Mouse (Mus musculus): ENCODE measurements around the gene Top2a. TPM values are rescaled to one million over a fixed set of nuclear protein-coding genes. Genes with fewer than 3 reads are reported as not detected.

Gene Top2a
- total and polyA plus RNA-seq, 3 experiments: 0.29 to 8.1 (median 4.1) TPM

DNA sequence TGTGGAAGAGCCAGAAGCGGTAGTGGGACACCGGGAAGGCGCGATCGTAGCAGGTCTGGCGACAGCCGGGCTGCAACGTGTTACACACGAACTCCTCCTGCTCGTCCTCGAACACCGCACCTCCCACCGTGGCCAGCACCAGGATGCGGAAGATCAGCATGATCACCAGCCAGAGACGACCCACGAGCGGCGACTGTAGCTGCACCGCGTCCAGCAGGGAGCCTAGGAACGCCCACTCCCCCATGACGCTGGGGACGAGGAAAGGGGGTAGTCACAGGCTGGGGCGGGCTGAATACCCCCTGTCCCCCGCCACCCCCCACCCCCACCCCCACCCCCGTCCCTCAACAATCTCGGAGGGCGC lies 41.2 kb downstream of the Top2a start, which contains the start of gene Gjd3:
TSS of gene Gjd3 (minus strand) at position 244 of the 361 bp plus-strand sequence.
- no peak for DNase-seq

DNA sequence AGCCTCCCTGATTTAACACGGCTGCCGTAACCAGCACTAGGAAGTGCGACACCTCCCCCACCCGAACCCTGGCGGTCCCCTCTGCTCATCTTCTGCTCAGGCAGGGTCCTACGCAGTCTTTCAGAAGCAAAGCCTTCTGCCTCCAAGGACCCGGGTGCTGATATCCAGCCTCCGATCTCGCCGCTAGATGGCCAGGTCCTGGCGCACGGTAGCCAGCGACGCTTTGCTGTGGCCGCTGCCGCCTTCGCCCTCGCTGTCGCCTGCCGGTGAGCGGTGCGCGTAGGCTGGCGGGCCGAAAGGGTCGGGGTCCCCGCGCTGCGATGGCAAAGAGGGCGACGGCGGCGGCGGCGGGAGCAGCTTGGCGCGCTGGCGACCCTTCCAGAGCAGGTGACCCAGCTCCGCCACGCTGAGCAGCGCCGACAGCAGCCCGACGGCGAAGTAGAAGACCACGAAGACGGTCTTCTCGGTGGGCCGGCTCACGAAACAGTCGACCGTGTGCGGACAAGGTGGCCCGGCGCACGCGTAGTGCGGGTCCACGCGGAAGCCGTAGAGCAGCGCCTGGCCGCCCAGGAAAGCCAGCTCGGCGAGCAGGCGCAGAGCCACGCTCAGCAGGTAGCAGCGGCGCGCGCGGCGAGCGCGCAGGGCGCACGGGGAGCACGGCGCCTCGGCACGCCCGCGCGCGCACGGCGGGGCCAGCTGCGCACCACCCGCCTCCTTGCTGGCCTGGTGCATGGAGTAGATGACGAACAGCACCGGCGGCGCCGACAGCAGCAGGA lies 41.8 kb downstream of the Top2a start:
- DNase-seq: peak; percentile 74

DNA sequence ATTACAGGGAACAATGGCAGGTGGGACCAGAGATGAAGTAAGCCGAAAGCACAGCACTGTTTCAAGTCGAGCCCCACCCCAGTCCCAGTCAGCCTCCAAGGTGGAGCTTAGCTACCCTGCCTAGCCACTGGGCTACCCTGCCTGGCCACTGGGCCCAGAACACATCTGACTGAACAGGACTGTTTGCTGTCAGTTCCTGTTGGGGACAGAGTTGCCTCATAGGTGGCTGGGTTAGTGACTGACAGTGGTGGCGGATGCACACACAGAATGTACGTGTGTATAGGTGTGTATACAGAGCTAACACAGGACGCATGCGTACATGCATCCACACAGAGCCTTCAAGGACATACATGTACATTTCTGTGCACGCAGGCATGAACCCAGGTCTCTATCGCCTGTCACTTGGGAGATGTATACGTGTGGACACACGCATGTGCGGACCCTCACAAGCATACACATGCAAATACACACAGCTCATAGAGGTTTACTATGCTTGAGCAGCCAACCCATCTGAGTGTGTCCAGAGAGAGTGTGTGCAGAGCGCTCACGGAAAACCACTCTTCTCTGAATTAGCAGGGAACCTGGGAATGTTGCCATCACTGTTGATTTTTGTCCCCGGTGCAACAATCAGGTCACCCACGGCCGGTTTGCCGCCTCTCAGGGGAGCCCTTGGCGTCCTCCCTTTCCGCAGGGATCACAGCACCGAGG lies 42.5 kb downstream of the Top2a start:
- no peak for DNase-seq

DNA sequence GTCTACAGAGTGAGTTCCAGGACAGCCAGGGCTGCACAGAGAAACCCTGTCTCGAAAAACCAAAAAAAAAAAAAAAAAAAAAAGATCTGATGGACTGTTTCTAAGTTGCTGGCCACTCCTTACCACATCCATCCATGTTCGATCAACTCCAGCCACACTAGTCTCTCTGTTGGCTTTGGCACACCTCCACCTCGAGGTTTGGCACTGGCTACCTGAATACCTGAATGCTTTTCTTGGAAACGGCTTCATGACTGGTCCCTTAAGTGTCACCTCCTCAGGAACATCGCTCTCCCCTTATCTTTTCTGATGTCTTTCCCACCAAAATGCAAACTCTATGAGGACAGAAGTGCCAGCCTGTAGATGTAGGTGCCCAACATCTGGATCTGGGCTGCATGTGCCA lies 44.6 kb downstream of the Top2a start:
- DNase-seq: no peak

DNA sequence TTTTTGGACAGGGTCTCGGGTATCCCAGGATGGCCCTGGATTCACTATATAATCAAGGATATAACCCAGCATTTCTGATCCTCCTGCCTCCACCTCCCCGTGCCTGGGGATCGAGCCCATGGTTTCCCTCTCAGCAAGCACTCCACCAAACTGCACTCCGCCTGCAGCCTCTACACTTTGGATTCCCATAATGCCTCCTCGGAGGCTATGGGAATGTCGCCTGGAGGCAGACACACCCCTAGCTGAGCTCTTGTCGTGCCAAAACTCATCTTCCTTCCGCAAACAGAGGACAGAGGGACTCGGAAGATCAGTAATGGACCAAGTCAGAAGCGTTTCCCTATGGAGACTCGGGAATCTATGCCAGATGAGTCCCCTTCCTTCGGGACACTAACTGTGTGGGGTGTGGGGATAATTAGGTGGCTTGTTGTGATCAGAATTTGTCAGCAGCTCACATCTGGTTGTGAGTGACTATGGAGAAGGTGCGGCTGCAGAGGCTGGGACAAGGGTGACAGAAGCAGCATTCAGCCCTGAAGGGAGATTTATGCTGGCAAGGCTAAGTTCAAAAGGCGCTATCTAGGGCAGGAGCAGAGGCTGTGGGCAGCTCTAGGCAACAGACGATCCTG lies 45.4 kb downstream of the Top2a start:
- no peak for DNase-seq

DNA sequence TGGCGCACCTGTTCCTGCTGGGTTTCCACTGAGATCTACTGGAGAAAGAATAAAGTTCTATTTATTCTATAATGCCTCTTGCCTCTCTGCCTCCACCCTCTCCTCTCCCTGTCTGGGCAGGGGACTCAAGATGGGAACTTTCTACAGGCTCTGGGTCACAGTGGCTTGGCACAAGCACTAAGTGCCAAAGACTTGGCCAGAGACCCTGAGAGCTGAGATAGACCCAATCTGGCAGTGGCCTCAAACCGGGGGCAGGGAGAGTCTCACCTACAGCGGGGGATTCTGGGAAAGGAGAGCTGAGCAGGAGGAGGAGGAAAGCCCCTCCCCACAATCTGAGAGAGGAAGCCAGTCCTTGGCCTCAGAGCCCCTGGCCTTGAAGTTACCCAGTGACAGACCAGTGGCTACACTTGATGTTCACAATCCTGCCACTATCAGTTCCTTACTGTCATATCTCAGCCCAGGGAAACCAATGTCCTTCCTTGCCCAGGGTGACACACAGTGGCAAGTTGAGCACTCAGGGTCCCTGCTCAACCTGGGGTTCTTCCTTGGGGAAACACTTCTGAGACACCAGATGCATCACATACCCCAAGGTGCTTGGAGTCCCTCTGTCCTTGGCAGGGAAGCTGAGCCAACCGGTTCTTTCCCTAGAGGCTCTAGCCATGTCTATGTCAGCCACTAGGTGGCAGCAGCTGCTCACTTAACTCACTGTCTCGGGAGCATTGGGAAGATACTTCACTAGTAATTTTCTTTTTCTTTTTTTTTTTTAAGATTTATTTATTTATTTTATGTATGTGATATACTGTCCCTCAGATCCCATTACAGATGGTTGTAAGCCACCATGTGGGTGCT lies 48.9 kb downstream of the Top2a start:
- peak; percentile 80 for DNase-seq

DNA sequence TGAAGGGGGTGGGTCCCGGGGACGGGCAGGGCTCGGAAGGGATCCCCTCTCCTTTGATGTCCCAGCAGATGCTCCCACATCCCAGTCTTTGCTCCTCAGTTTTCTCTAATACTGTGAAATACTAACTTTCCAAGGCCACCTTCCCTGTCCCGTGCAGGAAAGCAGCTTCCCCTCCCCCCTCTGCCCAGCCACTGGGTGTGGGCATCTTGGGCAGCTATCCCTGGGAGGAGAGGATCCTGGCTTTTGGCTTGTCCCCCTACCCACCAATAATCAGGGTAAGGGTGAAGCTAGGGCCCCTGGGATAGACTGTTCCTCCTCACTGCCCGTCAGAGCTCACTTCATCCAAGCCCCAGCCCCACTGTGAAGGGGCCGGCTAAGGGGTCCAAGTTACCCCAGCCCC lies 49.8 kb downstream of the Top2a start:
- DNase-seq: peak; percentile 29

DNA sequence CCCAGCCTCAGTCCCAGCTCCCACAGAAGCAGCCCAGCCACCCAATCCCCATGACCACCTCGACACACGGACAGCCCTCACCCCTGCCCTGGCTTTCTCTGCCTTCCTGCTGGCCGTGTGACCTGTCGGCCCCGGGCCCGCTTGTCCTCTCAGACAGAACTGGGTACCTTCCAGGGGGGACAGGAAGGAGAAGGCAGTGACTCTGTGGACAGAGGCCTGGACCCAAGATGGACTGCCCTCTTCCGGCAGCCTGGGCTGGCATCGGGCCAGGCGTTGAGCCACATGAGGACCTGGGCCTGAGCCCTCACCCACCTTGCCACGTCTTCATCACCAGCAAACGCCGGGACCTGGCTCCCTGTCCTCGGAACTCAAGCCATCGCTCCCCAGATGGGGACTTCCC lies 50.4 kb downstream of the Top2a start:
- peak; percentile 56 for DNase-seq

DNA sequence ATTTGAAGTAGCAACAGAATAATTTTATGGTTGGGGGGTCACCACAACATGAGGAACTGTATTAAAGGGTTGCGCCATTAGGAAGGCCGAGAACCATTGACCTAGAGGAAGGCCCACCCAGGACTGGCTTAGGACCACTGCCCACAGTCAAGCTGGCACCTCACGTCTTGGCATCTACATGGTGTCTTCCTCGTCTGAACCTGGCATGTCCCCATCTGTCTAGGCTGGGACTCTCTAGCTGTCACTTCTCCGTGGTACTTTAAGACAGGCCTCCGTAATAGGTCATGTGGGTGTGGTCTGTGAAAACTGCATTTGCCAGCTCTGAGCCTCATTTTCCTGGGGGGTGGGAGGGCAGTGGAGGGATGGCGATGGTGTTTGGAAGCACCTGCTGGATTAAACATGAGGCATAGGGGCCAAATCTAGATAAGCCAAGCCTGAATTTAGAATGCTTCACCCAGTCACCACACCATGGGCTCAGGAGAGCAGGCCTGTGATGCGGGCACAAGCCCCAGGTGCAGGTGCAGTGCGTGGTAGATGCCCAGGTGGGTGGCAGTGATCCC lies 51.1 kb downstream of the Top2a start:
- no peak for DNase-seq

DNA sequence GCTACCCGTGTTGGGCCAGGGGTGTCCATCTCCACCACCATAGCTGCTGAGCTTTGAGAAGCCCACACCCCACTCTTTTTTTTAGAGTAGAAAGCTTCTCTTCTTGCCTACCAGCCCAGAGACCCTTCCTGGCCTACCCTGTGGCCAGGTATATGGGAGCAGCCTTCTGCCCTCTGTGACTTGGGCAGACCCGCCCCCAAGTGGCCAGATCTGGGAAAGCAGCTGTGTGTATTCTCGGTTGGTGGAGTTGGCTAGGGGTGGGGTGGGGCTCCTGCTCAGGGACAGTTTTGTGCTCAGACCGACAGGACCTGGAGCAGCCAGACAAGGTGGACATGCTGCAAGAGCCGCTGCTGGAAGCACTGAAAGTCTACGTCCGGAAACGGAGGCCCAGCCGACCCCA lies 51.8 kb downstream of the Top2a start:
- peak; percentile 89 for DNase-seq

DNA sequence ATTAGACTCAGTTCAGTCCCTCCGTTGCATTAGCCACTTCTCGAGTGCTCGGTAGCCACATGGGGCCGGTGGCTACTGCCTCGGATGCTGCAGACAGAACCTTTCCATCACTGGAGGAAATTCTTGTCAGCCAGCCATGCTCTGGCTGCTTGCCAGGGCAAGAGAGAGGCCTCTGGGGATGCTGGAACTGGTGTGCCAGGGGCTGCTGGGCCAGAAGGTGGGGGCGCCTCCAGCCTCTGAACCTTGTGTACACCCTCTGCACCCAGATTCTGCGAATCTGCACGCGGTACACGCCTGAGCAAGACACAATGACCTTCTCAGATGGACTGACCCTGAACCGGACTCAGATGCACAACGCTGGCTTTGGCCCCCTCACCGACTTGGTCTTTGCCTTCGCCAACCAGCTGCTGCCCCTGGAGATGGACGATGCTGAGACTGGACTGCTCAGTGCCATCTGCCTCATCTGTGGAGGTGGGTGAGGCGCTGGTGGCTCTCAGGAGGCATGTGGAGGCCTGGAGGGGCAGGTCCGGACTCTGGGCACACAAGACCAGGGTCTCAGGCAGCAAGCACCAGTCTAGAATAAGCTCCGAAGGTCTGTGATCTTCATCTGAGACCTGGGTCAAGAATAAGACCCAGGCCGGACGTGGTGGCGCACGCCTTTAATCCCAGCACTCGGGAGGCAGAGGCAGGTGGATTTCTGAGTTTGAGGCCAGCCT lies 52.5 kb downstream of the Top2a start:
- peak; percentile 73 for DNase-seq

DNA sequence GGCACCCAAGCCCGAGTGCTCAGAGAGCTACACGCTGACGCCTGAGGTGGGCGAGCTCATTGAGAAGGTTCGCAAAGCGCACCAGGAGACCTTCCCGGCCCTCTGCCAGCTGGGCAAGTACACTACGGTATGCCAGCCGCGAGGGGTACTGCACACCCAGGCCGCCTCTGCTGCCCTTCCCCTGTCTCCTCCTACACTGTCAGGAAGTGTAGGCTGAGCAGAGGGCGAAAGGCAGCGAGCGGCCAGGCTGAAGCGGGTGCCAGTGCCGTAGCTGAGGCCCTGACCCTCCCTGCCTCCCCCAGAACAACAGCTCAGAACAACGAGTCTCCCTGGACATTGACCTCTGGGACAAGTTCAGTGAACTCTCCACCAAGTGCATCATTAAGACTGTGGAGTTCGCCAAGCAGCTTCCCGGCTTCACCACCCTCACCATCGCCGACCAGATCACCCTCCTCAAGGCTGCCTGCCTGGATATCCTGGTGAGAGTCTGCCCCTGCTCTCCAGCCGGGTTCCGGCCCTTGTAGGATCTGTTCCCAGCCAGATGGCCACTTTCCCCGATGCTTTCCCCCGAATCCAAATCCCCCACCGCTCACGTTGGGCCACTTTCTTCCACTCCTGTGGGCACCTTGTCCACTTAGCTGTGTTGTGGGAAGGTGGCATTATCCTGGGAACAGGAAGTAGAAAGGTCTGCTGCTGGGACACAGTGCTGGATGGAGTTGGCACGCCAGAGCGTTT lies 53.6 kb downstream of the Top2a start:
- no peak for DNase-seq

DNA sequence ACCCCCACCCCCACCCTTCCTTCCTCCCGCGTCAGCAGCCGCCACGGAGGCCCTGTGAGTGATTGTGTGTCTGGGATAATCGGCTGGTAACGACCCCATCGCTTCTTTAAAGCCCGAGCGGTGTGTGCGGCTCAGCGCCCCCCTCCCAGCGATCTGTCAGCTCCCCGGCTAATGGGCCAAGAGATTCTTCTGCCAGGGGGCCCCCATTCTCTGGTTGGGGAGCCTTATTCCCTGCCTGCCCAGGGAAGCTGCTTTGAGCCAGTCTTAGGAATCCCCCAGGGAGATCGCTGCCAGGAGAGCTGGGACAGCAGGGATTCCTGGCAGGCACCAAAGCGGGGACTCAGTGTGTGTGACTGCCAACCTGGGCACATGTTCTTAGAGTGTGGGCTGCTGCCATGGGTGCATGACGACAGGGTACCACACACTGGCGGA lies 54.5 kb downstream of the Top2a start:
- no peak for DNase-seq

DNA sequence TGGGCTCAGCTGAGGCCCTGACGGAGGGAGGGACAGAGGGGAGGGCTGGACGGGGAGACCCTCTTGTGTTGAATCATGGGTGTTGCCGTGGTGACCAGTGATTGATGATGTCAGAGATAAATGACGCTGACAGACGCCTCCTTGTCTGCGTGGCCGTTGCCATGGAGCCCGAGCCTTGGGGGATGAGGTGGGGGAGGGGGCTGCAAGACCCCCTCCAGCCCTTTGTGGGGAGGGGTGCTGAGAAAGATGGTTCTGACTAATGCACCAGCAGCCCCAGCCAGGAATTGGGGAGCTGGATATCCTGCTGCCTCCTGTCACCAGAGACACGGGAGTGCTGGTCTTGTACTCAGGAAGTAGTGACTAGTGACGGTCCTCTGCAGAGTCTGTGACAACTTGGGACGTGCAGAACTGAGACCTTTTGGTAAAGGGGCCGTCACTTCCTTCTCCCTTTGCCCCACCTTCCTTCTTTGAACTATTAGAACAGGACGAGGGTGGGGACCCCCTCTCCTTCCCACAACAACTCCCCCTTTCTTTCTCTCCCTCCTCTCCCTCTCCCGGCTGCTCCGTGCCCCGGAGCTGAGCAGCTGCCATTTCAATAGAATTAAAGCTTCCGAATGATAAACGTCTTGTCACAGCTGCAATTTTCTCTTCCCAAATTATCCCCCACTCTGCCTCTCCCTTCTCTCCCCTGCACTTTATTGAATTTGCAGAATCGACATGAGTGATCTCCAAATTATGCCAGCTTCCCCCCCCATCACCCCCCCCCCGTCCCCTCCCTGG lies 55.1 kb downstream of the Top2a start:
- DNase-seq: no peak

DNA sequence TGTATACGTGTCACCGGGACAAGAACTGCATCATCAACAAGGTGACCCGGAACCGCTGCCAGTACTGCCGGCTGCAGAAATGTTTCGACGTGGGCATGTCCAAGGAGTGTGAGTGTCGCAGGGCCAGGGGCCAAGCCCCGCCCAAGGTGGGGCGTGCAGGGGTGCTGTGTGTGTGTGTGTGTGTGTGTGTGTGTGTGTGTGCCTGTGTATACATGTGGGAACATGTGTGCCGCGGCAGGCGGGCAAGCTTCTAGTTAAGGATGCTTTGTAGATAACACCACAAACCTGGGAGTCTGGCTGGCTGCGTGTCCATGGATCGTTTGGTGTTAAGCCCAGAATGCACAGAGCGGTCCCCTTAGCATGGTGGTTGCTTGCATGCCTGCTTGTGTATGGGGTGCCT lies 55.9 kb downstream of the Top2a start:
- DNase-seq: no peak

DNA sequence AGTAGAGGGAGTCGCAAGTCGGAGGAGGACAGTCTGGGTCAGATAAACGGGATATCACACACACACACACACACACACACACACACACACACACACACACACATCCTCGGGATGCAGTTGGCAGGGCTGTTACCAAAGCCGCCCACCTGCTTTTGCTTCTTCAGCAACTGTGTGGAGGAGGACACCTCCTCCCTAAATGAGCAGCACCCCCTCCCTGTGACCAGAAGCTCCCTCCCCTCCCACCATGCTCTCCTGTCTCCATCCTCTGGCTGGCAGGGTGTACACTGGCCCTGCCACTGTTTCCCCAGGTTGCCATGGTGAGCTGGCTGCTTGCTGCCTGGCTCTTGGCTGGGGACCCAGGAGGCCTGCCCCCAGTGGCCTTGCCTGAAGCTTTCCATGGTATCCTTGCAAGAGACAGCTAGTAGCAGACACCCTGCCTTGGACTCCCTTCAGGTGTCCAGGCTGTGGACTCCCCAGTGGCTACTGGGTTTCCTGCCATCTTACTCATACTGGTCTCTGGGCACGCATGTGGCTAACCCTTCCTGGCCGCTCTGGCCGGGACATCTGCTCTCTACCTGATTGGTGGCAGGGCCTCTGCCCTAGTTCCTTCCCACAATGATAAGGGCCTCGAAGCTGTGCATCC lies 57.4 kb downstream of the Top2a start:
- peak; percentile 91 for DNase-seq

DNA sequence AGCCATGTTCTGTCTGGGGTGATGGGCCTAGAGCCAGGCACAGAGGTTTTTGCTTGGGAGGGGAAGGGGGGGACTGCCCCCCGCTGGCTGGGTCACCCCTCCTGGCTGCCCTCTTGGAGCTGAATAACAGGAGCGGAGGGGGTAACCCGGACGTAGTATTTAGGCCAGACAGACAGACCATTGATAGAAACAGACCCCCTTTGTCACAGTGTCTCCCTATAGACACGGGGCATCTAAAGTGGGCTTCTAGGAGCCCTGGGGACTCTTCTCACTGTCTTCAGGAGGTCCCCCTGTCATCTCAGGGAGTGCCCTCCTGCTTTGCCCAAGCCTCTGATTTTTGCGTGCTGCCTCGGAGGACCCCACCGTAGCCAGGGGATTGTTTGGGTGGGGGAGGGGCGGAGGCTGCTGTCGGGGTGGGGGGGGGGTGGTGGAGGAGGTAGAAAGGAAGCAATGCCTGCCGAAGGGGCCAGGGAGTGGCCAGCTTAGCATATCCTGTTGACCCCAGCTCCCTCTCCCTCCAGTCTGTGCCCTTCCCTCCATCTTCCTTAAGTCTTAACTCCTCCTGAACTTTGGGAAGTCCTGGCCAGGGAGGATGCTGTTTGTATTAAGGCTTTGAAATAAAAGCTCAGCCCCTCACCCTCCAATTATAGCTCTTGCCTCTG lies 58.4 kb downstream of the Top2a start:
- DNase-seq: no peak

DNA sequence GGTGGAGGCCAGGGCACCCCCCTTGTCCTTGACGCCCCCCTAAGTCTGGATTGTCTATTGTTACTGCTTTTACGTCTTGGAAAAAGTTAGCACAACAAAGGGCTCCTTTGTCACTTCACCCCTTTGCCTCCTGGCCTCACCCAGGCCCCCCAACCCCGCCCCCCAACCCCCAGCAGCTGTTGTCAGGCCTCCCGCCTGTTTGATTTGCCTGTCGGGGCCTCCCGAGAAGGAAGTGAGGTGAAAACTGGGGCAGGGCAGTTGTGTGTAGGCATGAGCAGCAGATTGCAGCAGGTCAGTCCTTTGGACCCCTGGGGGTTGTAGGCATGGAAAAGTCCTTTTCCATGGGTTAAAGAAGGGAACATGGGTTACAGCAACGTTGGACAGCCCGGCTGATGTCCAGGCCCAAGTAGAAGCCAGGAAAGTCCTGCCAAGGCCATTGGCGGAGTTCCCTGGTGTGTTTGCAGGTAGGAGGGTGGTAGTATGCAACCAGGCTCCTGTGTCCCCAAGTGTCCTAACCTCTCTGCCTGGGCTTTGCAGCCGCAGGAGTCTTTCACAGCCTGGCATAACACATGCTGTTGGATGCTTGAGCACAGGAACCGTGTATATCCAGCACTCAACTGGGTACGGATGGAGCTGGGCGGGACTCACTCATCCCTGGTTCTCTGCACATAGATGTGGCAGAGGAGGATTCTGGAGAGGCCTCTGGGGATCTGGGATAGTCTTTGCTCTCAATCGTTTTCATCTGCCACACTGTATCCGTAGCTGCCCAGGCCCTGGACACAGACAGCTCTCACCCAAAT lies 59.2 kb downstream of the Top2a start:
- peak; percentile 75 for DNase-seq
